Mouse (Mus musculus) CD4-positive helper T cell, adult 2 months (primary cell): ENCODE data around the gene Gria4.
"Not testable (repeated sequence)": the region's sequence is repeated elsewhere in the genome, so short reads cannot be mapped to it uniquely, and the experiment has no call there.

Source experiments
- DNase-seq: peaks from one replicate; pipeline ENCODE4 v3.0.0-alpha.2; 2012; ENCODE audit warnings: low read depth, missing footprints, low spot score

Gria4 gene

DNA sequence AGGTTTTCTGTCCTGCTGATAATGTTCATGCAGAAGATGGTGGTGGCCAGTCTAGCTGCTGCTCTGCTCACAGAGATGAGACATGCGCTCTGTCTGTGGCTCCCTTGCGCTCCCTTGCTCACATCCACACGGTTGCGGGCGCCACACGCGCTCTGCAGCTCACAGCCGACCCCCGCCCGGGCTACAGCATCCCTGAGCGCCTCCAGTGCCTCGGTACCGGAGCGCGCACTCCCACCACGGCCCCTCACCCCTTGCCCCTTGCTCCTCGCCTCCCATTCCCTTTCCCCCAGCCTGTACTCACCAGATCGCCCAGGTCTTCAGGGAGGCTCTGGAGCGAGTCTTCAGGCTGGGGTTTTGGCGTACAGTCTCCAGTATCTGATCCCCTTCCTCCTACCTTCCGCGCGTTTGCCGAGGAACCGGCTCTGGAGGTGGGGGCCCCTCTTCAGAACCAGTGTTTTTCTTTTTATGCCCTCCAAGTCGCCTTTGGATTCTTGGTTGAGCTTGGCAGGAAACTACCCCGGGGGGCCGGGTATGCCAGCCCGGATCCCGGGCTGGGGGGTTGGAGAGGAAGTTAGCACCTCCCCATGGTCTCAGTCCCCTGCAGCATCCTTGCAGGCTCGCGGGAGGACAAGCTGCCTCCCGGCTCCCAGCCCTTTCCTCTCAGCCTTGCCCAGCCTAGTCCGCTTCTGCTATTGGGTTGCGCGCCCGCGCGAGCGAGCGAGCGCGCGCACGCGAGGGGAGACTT, at the start of gene Gria4:
TSS of gene Gria4 (minus strand) at position 691 of the 745 bp plus-strand sequence.
- no peak for DNase-seq

- not testable (repeated sequence) for DNase-seq
Measured at GRCm38 (mm10) chr9:4810941-4811340, 14.9 kb upstream of the Gria4 start.

- no peak for DNase-seq
Measured at GRCm38 (mm10) chr9:4803151-4803755, 7.2 kb upstream of the Gria4 start.

- no peak for DNase-seq
Measured at GRCm38 (mm10) chr9:4797396-4797795, 1.4 kb upstream of the Gria4 start.

GRCm38 (mm10) chr9:4796289-4796645, 233 bp upstream of the Gria4 start:
- DNase-seq: no peak

DNA sequence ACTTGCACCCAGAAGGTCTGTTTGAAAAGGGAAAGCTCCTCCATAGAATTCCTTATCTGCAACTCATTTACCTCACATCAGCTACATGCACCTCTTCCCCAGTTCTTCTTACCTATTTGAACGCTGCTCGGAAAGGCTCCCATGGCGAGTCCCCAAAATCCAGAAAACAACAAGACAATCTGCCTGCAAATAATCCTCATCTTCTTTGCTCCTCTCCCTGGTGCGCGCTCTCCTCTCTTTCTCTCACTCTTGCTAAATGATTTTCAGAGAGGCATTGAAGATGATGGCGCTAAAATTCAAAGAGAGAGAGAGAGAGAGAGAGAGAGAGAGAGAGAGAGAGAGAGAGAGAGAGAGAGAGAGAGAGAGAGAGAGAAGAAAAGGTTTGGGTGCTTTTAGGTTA, 959 bp downstream of the Gria4 start:
- no peak for DNase-seq

DNA sequence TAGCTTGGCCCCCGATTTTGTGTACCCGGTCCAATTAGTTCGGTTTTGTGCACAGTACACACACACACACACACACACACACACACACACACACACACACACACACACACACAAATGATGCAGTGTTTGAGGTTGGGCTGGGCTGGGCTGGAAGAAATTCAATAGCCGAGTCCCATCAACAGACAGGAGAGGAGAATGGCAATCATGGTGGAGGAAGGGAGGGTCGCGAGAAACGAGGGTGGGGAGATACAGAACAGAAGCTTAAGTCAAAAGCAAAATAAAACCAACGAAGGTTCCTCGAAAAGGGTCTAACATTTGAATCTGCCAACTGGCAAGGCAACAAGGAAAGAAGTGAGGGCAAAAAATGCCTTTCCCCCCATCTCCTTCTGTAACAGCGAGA, 1.6 kb downstream of the Gria4 start:
- DNase-seq: no peak

DNA sequence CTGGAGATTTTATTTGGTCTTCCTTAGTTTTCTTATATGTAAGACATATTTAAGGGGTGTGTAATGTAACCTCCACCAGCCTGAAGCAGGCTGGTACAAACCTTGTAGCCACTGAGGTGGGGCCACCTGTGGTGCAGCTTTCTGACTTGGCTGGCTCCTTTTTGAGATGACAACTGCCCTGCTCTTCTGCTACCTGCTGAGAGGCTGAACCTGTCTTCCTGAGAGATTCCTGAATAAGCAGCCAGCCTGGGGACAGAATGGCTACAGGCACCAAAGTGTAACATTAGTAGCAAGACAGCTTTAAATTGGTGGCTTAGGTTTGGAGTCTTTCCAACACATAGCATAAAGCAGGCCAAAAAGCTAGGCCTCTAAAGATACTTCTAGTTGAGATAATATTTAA, 46.6 kb downstream of the Gria4 start:
- not testable (repeated sequence) for DNase-seq

DNA sequence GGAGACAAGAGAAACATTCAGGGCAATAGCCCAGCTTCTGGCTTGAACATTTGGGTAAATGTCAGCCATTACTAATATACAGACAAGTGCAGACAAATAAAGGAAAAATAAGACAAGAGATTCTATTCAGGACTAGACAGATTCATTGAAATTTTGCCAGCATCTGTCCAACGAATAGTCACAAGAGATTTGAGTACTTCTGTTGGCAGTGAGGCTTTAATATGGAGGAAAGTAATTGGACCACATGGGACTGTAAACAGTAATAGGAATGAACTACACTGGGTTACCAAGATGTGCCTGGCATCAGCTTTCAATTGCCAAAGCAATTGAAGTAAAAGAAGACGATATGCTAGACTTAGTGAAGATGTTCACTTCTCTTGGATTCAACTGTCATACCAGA, 81.9 kb downstream of the Gria4 start:
- no peak for DNase-seq

- DNase-seq: no peak
Measured at GRCm38 (mm10) chr9:4712367-4712766, 83.7 kb downstream of the Gria4 start.

DNA sequence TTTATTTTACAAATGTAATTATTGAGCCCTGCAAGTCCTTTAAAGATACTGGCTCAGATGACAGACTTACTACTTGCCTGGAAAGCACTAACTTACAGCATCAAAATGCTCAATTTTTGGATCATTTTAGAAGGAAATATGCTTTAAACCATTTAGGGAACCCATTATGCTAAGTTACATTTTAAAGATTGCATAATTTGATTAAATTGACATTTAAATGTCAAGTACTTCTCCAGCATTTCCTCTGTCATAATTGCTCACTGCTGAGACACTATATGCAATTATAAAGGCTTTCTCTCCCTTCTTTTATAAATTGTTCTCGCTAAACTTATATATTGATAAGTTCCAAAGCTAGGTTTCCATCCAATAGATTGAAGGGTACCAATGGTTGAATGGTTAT, 108.9 kb downstream of the Gria4 start:
- no peak for DNase-seq

GRCm38 (mm10) chr9:4680244-4680643, 115.8 kb downstream of the Gria4 start:
- DNase-seq: no peak

- no peak for DNase-seq
Measured at GRCm38 (mm10) chr9:4679099-4679498, 116.9 kb downstream of the Gria4 start.

- no peak for DNase-seq
Measured at GRCm38 (mm10) chr9:4665691-4666090, 130.3 kb downstream of the Gria4 start.

GRCm38 (mm10) chr9:4662421-4662820, 133.6 kb downstream of the Gria4 start:
- no peak for DNase-seq

DNA sequence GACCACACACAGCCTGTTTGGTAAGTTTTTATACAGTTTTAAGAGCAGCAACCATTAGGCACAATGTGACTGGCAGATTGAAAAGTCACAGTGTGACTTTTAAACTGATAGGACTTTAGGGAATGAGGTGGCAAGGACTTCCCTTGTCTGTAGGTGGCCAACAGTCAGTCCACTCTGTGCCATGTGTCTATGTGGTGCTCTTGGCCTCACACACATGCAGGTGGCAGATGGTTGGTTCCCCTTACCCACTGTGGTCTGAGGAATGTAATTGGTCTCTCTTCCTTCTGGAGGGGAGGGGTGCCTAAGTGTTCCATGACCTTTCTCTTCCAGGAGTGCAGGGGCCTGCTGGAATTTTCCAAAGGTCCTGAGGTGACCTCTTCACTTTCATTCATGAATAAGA, 137.1 kb downstream of the Gria4 start:
- DNase-seq: no peak

DNA sequence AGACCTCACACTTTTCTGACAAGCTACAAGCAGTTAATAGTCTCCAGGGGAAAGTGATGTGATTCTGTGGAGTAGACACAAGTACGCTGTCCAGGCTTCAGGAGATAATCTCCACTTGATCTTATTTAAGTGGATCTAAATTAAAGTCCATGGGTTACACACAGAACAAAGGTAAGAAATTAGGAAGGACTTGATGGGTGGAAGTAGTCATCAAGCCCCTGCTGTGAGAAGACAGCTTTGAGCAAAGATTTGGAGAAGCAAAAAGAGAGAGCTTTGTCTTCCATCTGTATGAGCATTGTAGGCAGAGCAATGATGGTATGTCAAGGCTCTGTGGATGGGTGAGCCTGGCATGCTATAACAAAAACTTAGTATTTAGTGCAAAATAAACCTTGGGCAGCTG, 141.7 kb downstream of the Gria4 start:
- DNase-seq: no peak

DNA sequence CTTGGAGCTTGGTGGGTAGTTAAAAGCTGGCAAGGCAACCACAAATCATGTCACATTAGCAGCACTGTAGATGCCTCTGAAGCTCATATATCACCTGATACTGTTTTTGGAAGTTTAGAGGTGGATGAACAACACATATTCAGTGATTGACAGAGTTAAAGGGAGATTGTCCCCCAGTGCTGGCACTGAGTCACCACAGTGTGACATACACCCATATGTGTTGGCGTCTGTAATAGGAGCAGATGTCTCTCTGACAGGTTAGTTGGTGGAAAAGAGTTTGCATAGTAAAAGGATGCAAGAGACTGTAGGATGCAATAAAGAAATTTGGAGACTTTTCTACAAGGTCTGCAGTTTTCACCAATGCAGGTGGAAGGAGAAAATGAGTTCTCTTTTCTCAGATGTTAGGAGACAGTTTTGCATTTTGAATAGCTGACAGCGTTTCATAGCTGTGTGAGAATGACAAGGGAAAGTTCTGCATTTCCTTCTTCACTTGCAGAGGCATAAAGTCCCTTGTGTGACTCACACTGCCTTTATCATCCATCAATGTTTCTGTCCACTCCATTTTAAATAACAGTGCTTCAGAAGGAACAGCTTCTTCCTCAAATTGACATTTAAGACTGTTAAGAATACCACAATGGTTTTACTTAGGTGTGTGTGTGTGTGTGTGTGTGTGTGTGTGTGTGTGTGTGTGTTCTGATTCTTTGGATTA, 156.7 kb downstream of the Gria4 start:
- no peak for DNase-seq

- DNase-seq: no peak
Measured at GRCm38 (mm10) chr9:4631910-4632309, 164.1 kb downstream of the Gria4 start.

DNA sequence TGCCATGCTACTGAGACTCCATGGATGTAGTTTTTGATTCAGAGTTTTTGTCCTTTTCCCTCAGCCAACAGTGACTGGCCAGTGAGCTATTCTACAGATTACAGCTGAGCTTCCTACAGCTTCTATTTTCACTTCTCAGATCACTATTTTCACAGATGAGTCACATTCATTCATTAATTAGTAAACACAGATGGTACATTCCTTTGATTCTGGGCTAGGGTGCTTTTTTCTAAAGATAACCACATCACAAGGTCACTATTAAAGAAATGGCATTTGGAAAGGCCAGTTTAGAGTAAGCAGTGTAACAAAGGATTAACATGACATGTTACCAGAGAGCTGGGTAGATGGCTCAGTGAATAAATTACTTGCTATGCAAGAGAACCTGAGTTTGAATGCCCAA, 180.7 kb downstream of the Gria4 start:
- DNase-seq: no peak

GRCm38 (mm10) chr9:4605354-4605753, 190.7 kb downstream of the Gria4 start:
- no peak for DNase-seq

DNA sequence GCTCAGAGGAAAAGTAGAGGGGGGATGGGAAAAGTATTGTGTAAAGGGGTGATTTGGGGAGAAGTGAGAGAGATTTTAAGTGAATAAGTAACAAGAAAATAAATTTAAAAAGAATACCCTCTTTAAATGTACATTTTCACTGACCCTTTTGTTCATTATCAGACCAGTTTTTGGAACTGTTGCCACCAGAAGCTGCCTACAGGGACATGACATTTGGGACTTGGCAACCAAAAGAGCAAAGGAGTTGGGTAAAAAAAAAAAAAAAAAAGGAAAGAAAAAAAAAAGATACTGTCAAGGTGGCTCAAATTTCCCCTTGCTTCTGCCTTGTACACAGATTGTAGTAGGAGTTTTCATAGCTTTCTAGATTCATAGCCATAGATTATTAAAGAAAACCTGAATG, 191.8 kb downstream of the Gria4 start:
- DNase-seq: no peak

GRCm38 (mm10) chr9:4601788-4602187, 194.2 kb downstream of the Gria4 start:
- DNase-seq: no peak
